Mouse (Mus musculus) retina, adult 2 months (tissue): ENCODE results near the gene Erc1.
A peak's percentile ranks its signal among the peaks of the same experiment; 100 is the strongest.
"Not testable (repeated sequence)": the region's sequence is repeated elsewhere in the genome, so short reads cannot be mapped to it uniquely, and the experiment has no call there.

Experiments
- DNase-seq: peaks from one replicate; pipeline ENCODE4 v3.0.0-alpha.2; 2012; ENCODE audit warnings: low read depth, low spot score

Erc1 gene

GRCm38 (mm10) chr6:119848034-119848695 lies at the start of gene Erc1:
Gene Erc1, minus strand, starts transcription at chr6:119848167.
- DNase-seq: peak; percentile 71

- DNase-seq: no peak
Measured at GRCm38 (mm10) chr6:119892711-119893110, 44.7 kb upstream of the Erc1 start.

GRCm38 (mm10) chr6:119883151-119883550 lies 35.2 kb upstream of the Erc1 start:
- DNase-seq: no peak

- no peak for DNase-seq
Measured at GRCm38 (mm10) chr6:119864341-119865034, 16.5 kb upstream of the Erc1 start.

- DNase-seq: no peak
Measured at GRCm38 (mm10) chr6:119861519-119861918, 13.6 kb upstream of the Erc1 start.

- DNase-seq: no peak
Measured at GRCm38 (mm10) chr6:119860236-119860635, 12.3 kb upstream of the Erc1 start.

GRCm38 (mm10) chr6:119855471-119855870 lies 7.5 kb upstream of the Erc1 start:
- no peak for DNase-seq

GRCm38 (mm10) chr6:119854156-119854555 lies 6.2 kb upstream of the Erc1 start:
- DNase-seq: no peak

- DNase-seq: no peak
Measured at GRCm38 (mm10) chr6:119849858-119850257, 1.9 kb upstream of the Erc1 start.

GRCm38 (mm10) chr6:119849348-119849709 lies 1.4 kb upstream of the Erc1 start:
- DNase-seq: no peak

GRCm38 (mm10) chr6:119848696-119849347 lies 855 bp upstream of the Erc1 start:
- DNase-seq: peak; percentile 46

- DNase-seq: no peak
Measured at GRCm38 (mm10) chr6:119847518-119848033, 391 bp downstream of the Erc1 start.

- no peak for DNase-seq
Measured at GRCm38 (mm10) chr6:119846751-119847517, 1.0 kb downstream of the Erc1 start.

- no peak for DNase-seq
Measured at GRCm38 (mm10) chr6:119829951-119830350, 18.0 kb downstream of the Erc1 start.

GRCm38 (mm10) chr6:119828165-119828564 lies 19.8 kb downstream of the Erc1 start:
- DNase-seq: no peak

GRCm38 (mm10) chr6:119826701-119827100 lies 21.3 kb downstream of the Erc1 start:
- DNase-seq: no peak

- no peak for DNase-seq
Measured at GRCm38 (mm10) chr6:119822216-119822615, 25.8 kb downstream of the Erc1 start.

- DNase-seq: no peak
Measured at GRCm38 (mm10) chr6:119821158-119821557, 26.8 kb downstream of the Erc1 start.

- DNase-seq: no peak
Measured at GRCm38 (mm10) chr6:119818541-119818940, 29.4 kb downstream of the Erc1 start.

GRCm38 (mm10) chr6:119815426-119815825 lies 32.5 kb downstream of the Erc1 start:
- no peak for DNase-seq

- DNase-seq: not testable (repeated sequence)
Measured at GRCm38 (mm10) chr6:119813055-119813454, 34.9 kb downstream of the Erc1 start.
